Mouse (Mus musculus) G1E (cell line): Measurements from ENCODE around the gene Setd5.

ENCODE experiments used
- CTCF ChIP-seq: IDR thresholded peaks from 2 replicates; pipeline ENCODE4 v1.5.1; 2012; ENCODE audit warnings: low read depth, low read length, inconsistent platforms, mixed read lengths
- GATA1 ChIP-seq: IDR thresholded peaks from 2 replicates; pipeline ENCODE4 v1.6.1; 2012; ENCODE audit warnings: borderline replicate concordance, low read length, inconsistent platforms, mixed read lengths
- POLR2AphosphoS5 ChIP-seq: IDR thresholded peaks from 2 replicates; pipeline ENCODE4 v1.6.1; 2012; ENCODE audit warnings: low read depth, low read length, inconsistent platforms; ENCODE audit not compliant: insufficient replicate concordance

DNA sequence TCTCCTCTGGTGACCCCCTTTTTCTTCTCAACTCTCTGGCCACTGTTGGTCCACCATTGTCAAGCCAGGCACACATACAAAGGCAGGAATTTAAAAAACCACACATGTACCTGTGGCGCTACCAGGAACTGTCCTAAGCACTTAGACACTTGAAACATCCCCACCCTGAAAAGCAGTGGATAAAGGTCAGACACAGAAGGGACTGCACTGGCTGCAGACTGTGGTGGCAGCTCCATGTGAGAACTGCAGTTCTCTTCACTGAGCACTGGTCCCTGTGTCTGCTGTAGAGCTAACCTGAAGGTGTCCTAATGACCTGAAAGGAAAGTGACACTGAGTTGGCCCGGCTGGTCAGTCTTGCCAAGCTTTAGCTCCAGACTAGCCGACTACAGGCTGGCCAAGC lies 46.6 kb upstream of the Setd5 start:
- TF ChIP-seq CTCF = no peak
- TF ChIP-seq GATA1 = no peak
- TF ChIP-seq POLR2AphosphoS5 = no peak
